Mouse (Mus musculus): ENCODE results near the gene Plin1. TPM values are rescaled to one million over a fixed set of nuclear protein-coding genes. Genes with fewer than 3 reads are reported as not detected.

Plin1 gene
- polyA plus RNA-seq (2014; fragmentation: Nextera tagmentation; extraction: Ambion mirVana), result 0.17 TPM in 1 of 2 replicates, not detected in the other

DNA sequence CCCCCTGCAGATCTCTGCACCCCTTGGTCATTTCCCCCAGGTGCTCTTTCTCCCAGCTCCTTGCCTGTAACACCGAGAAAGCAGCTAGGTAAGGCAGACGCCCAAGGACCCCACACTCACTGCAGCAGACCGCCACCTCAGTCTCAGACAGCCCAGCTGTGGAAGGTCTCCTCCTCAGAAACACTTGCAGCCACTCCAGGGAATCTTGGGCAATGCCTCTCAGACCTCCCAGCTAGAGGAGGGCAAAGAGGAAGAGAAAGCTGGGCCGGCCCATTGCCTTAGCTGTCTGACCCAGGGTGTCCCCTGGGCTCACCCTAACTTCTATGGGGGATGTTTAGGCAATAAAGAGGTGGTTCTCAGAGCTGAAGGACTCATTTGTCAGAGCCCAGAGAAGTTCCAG lies at the start of gene Plin1:
Plin1 (minus strand) TSS at position 282 of the 400 bp plus-strand sequence.
- no peaks in the 10 kb centered on the region for H3K27me3 ChIP-seq (ENCODE audit: control insufficient read depth, insufficient read depth, low read length)
- no peak within 1 kb of the TSS for H3K9ac ChIP-seq (replicated peaks; ENCODE audit: low read depth, low read length)
- no peaks in the 10 kb centered on the region for H3K9me3 ChIP-seq (ENCODE audit: control insufficient read depth, low read length)
- no peaks in the 10 kb centered on the region for H3K4me1 ChIP-seq (ENCODE audit: control insufficient read depth, insufficient read depth, low read length)
- H3K4me2 ChIP-seq (ENCODE audit: low read depth, low read length), result no peak within 1 kb of the TSS
- no peak for ATAC-seq (ENCODE audit: low read depth)
- H3K4me3 ChIP-seq (ENCODE audit: low read depth, low read length), result no peak within 1 kb of the TSS
- H3K36me3 ChIP-seq (ENCODE audit: control insufficient read depth, insufficient read depth, low read length), result no peaks in the 10 kb centered on the region
- 59% methylated on average over 4 of the region's 4 CpGs for WGBS
- no peak within 1 kb of the TSS for H3K27ac ChIP-seq (ENCODE audit: low read depth, low read length)

DNA sequence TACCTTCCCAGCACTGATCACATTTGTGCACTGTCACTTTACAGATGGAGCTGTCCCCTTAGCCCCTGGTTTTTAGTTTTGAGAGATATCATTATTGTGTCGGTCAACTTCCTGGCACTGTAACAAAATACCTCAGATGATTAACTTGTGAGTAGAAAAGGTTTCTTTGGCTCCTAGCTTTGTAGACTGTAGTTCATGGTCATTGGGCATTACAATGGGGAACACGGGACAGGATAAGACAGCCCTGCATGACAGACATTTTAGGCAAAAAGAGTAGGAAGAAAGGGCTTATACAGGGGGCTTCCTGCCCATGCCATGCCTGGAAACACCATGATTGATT lies 49.8 kb upstream of the Plin1 start:
- Histone ChIP-seq H3K27ac (ENCODE audit: low read depth, low read length) (no peak overlapping the region), H3K27me3 (ENCODE audit: control insufficient read depth, insufficient read depth, low read length) (no peaks in the 10 kb centered on the region), H3K36me3 (ENCODE audit: control insufficient read depth, insufficient read depth, low read length) (no peaks in the 10 kb centered on the region), H3K4me3 (ENCODE audit: low read depth, low read length) (no peak overlapping the region), H3K4me2 (ENCODE audit: low read depth, low read length) (no peak overlapping the region), H3K9ac (replicated peaks; ENCODE audit: low read depth, low read length) (no peak overlapping the region), H3K4me1 (ENCODE audit: control insufficient read depth, insufficient read depth, low read length) (no peaks in the 10 kb centered on the region), H3K9me3 (ENCODE audit: control insufficient read depth, low read length) (no peaks in the 10 kb centered on the region)
- 85% methylated on average over 2 of the region's 2 CpGs for WGBS
- no peak for ATAC-seq (ENCODE audit: low read depth)

DNA sequence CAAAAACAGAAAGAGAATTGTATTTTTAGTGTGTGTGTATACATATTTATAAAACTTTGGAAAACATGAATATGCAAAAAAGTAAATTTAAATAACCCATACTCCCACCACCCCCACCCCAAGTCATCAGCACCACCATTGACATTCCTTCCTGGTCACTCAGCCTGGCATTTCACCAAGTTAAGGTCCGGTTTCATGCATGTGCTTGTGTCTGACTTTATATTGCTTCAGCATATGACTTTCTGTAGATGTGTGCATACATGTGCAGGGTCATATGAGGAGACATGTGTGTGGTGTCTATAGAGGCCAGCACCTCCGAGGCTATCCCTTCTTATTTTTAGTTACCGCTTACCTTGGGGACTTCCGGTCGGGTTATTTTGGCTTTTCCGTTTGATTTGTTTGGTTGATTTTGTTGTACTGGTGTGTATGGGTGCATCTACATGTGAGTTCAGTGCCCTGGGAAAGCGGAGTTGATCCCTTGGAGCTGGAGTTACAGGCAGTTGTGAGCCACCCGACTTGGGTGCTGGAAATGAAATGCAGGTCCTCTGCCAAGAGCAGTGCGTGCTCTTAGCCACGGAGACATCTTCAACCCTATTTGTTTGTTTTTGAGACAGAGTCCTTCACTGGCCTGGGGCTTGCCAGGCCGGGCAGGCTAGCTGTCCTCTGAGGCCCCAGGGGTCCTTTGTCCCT lies 49.3 kb upstream of the Plin1 start:
- ATAC-seq (ENCODE audit: low read depth), result no peak
- 85% methylated on average over 11 of the region's 11 CpGs for WGBS
- Histone ChIP-seq H3K9me3 (ENCODE audit: control insufficient read depth, low read length) (no peaks in the 10 kb centered on the region), H3K27ac (ENCODE audit: low read depth, low read length) (no peak overlapping the region), H3K9ac (replicated peaks; ENCODE audit: low read depth, low read length) (no peak overlapping the region), H3K4me2 (ENCODE audit: low read depth, low read length) (no peak overlapping the region), H3K27me3 (ENCODE audit: control insufficient read depth, insufficient read depth, low read length) (no peaks in the 10 kb centered on the region), H3K36me3 (ENCODE audit: control insufficient read depth, insufficient read depth, low read length) (no peaks in the 10 kb centered on the region), H3K4me1 (ENCODE audit: control insufficient read depth, insufficient read depth, low read length) (no peaks in the 10 kb centered on the region), H3K4me3 (ENCODE audit: low read depth, low read length) (no peak overlapping the region)

DNA sequence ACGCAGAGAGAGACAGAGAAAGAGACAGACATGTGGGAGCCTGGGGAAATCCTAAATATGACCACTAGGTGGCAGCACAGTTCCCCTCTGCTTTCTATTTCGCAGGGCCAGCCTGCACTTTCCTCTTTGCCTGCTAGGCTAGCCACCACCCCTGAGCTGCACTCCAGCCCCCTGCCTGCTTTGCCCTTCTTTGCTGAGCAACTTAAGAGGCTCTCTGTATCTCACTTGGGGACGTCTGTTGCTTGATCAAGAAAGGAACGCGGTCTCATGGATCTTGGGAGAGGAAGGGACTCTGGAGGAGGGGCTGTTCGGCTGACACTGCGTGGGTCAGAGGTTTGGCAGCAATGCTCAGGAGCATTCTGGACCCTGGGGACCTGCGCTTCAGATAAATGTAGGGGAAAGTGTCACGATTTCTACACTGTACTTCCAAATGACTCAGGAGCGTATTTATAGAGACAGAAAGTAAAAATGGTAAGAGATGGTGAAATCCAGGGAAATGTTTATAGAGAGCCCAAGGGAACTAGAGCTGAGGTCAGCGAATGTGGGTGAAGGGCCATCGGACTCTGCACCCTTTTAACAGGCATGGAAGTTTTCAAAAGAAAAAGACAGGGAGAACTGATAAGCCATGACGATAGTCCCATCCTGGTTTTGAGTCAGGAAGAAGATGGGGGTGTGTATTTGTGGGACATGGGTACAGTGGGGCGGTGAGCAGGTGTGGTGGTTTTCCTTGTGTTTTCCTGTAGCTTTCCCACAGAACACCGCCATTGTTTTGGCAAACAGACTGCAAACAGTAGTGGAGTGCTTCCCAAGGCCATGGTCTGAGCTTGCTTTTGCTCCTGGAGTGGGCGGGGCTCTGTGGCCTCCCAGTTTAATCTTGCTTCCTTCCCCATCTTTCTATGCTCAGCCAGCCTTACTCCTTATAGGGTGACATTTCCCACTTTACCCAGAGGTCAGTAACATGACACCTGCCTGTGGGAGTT lies 48.2 kb upstream of the Plin1 start:
- Histone ChIP-seq H3K4me3 (ENCODE audit: low read depth, low read length) (no peak overlapping the region), H3K27me3 (ENCODE audit: control insufficient read depth, insufficient read depth, low read length) (no peaks in the 10 kb centered on the region), H3K4me1 (ENCODE audit: control insufficient read depth, insufficient read depth, low read length) (no peaks in the 10 kb centered on the region), H3K9ac (replicated peaks; ENCODE audit: low read depth, low read length) (no peak overlapping the region), H3K9me3 (ENCODE audit: control insufficient read depth, low read length) (no peaks in the 10 kb centered on the region), H3K27ac (ENCODE audit: low read depth, low read length) (no peak overlapping the region), H3K4me2 (ENCODE audit: low read depth, low read length) (peak overlapping the region; percentile 35; the same call in 1 of the 2 replicates), H3K36me3 (ENCODE audit: control insufficient read depth, insufficient read depth, low read length) (no peaks in the 10 kb centered on the region)
- 26% methylated on average over 16 of the region's 16 CpGs for WGBS
- ATAC-seq (ENCODE audit: low read depth), result peak; percentile 61; the same call in 1 of the 2 replicates

DNA sequence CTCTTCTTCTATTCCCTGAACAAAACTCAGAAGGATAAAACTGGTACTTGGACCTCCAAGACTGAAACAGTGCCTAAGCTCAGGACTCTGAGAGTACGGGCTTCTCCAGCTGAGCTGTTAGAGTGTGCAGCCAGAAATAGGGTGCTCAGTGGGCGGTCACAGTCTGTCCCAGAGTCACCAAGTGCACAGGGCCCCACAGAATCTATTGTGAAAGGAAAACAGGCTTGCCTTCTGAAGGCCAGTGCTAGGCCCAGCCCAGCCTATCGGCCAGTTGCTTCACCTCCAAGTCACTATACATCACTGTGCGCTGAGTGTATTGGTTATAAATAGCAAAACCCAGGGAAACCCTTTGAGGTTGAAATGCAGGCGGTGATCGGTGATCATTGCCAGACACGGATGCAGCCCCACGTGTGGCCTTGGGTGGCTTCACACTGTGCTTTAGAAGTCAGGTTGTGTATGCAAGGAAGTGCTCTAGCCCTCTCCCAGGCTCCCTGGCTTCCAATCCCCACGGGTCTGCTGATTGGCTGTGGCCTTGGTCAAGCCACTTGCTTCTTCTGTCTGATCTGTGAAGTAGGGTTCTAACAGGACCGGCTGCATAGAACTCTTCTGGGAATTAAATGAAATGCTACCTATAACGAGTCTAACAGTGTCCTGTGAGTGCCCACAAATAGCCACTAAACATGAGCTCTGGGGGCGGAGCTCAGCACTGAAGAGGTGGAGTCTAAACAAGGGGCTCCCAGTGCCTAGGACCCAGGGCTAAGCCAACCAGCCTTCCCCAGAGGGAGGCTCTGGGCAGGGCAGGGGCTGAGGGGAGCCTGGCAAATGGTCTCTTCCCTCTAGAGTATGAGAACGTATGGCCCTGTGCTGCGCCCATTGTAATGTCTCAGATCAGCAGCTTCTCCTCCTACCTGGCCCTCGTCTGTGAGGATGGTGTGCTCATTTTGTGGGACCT lies 39.1 kb upstream of the Plin1 start:
- no peaks in the 10 kb centered on the region for H3K4me1 ChIP-seq (ENCODE audit: control insufficient read depth, insufficient read depth, low read length)
- H3K27ac ChIP-seq (ENCODE audit: low read depth, low read length), result no peak overlapping the region
- WGBS, result 47% methylated on average over 15 of the region's 15 CpGs
- H3K4me2 ChIP-seq (ENCODE audit: low read depth, low read length), result no peak overlapping the region
- no peaks in the 10 kb centered on the region for H3K36me3 ChIP-seq (ENCODE audit: control insufficient read depth, insufficient read depth, low read length)
- H3K27me3 ChIP-seq (ENCODE audit: control insufficient read depth, insufficient read depth, low read length), result no peaks in the 10 kb centered on the region
- no peak overlapping the region for H3K9ac ChIP-seq (replicated peaks; ENCODE audit: low read depth, low read length)
- no peak overlapping the region for H3K4me3 ChIP-seq (ENCODE audit: low read depth, low read length)
- H3K9me3 ChIP-seq (ENCODE audit: control insufficient read depth, low read length), result no peaks in the 10 kb centered on the region
- ATAC-seq (ENCODE audit: low read depth), result no peak

DNA sequence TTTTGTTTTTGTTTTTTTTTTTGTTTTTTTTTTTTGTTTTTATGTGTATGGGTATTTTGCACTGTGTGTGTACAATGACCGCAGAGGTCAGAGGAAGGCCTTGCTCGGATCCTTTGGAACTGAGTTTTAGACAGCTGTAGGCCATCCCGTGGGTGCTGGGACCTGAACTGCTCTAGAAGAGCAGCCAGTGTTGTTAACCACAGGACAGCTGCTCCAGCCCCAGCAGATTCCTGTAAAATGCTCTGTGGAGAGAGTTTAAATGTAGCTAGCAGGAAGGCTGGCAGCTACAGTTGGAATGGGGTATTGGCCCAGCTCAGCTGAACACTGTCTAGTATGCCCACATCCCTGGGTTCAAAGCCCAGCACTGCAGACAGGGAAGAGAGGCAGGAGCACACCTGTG lies 37.0 kb upstream of the Plin1 start:
- Histone ChIP-seq H3K4me3 (ENCODE audit: low read depth, low read length) (no peak overlapping the region), H3K4me2 (ENCODE audit: low read depth, low read length) (no peak overlapping the region), H3K4me1 (ENCODE audit: control insufficient read depth, insufficient read depth, low read length) (no peaks in the 10 kb centered on the region), H3K36me3 (ENCODE audit: control insufficient read depth, insufficient read depth, low read length) (no peaks in the 10 kb centered on the region), H3K9me3 (ENCODE audit: control insufficient read depth, low read length) (no peaks in the 10 kb centered on the region), H3K27ac (ENCODE audit: low read depth, low read length) (no peak overlapping the region), H3K27me3 (ENCODE audit: control insufficient read depth, insufficient read depth, low read length) (no peaks in the 10 kb centered on the region), H3K9ac (replicated peaks; ENCODE audit: low read depth, low read length) (no peak overlapping the region)
- ATAC-seq (ENCODE audit: low read depth), result no peak
- 86% methylated on average over 3 of the region's 3 CpGs for WGBS

DNA sequence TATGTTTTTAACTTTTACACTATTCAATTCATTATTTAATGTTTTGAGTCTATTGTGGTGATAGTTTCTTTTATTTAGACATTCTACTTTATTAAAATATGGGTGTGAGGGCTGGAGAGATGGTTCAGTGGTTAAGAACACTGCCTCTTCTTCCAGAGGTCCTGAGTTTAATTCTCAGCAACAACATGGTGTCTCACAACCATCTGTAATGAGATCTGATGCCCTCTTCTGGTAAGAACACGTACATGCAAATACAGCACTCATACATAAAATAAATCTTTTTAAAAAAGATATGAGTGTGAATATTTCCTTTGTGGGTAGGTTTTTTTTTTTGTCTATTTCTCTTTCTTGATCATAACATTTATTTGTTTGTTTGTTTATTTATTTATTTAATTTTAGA lies 33.3 kb upstream of the Plin1 start:
- Histone ChIP-seq H3K4me1 (ENCODE audit: control insufficient read depth, insufficient read depth, low read length) (no peaks in the 10 kb centered on the region), H3K9ac (replicated peaks; ENCODE audit: low read depth, low read length) (no peak overlapping the region), H3K27me3 (ENCODE audit: control insufficient read depth, insufficient read depth, low read length) (no peaks in the 10 kb centered on the region), H3K4me3 (ENCODE audit: low read depth, low read length) (no peak overlapping the region), H3K4me2 (ENCODE audit: low read depth, low read length) (no peak overlapping the region), H3K36me3 (ENCODE audit: control insufficient read depth, insufficient read depth, low read length) (no peaks in the 10 kb centered on the region), H3K9me3 (ENCODE audit: control insufficient read depth, low read length) (no peaks in the 10 kb centered on the region), H3K27ac (ENCODE audit: low read depth, low read length) (no peak overlapping the region)
- WGBS, result 50% methylated on average over 1 of the region's 1 CpGs
- no peak for ATAC-seq (ENCODE audit: low read depth)

DNA sequence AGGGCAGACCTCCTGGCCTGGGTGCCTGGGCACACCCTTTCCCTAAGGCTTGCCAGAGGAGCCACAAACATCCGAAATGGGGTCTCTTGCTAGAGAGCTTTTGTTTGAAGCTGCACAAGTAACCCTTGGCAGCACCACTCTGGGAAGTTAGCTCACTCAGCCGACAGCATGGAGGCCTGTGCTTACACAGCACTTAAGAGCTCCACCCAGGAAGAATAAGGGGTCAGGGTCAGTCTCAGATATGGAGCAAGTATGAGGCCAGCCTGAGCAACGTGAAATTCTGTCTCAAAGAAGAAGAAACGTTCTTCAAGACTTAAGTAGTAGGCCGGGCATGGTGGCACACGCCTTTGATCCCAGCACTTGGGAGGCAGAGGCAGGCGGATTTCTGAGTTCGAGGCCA lies 29.4 kb upstream of the Plin1 start:
- Histone ChIP-seq H3K9ac (replicated peaks; ENCODE audit: low read depth, low read length) (no peak overlapping the region), H3K36me3 (ENCODE audit: control insufficient read depth, insufficient read depth, low read length) (no peaks in the 10 kb centered on the region), H3K4me3 (ENCODE audit: low read depth, low read length) (no peak overlapping the region), H3K27me3 (ENCODE audit: control insufficient read depth, insufficient read depth, low read length) (no peaks in the 10 kb centered on the region), H3K9me3 (ENCODE audit: control insufficient read depth, low read length) (no peaks in the 10 kb centered on the region), H3K4me1 (ENCODE audit: control insufficient read depth, insufficient read depth, low read length) (no peaks in the 10 kb centered on the region), H3K27ac (ENCODE audit: low read depth, low read length) (no peak overlapping the region), H3K4me2 (ENCODE audit: low read depth, low read length) (no peak overlapping the region)
- 80% methylated on average over 8 of the region's 8 CpGs for WGBS
- ATAC-seq (ENCODE audit: low read depth), result no peak
